In the genomic region with DNA sequence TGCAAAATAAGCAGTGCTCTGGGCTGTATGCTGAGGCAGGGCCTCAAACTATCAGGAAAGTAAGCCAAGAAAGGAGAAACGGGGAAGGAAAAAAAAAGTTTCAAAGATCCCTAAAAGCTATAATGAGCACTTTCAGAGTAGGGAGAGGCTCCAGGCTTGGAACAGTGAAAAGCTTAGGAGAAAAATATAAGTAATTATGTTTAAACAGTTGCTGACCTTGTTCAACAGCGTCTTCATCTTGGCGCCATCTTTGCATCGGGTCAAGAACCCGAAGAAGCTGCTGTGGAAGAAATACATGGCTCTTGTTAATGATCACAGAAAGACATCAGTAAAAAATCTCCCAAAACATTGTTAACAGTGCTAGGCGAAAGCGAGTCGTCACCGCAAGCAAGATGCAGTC, we compare ENCODE assay signal across 8 mouse cellular contexts. TPM values are rescaled to one million over a fixed set of nuclear protein-coding genes. Genes with fewer than 3 reads are reported as not detected.
DNase-seq lines count a peak whose midpoint lies in the region; ATAC-seq lines count a peak whose summit lies in the region.

No protein-coding gene starts in this region.

- H3K27me3 ChIP-seq in kidney, embryonic 15.5 days, result no peaks in the 10 kb centered on the region
- H3K27me3 ChIP-seq in hindbrain, embryonic 11.5 days (ENCODE audit: control insufficient read depth, insufficient read depth, low read length), result no peaks in the 10 kb centered on the region

- peak overlapping the region; percentile 75 for H3K27ac ChIP-seq in kidney, embryonic 15.5 days
- peak overlapping the region; percentile 51; the same call in 1 of the 2 replicates for H3K27ac ChIP-seq in hindbrain, embryonic 11.5 days (ENCODE audit: low read depth, low read length)

- H3K9ac ChIP-seq in kidney, embryonic 15.5 days, result 0 out of 2 replicates have a peak overlapping the region, but pooled peaks have one; percentile 21
- peak overlapping the region; percentile 44; the same call in 1 of the 2 replicates for H3K9ac ChIP-seq in hindbrain, embryonic 11.5 days (ENCODE audit: low read depth, low read length)

- 0% methylated on average over 8 of the region's 9 CpGs for WGBS in kidney, embryonic 15.5 days
- WGBS in hindbrain, embryonic 11.5 days, result 0% methylated on average over 7 of the region's 9 CpGs

- ATAC-seq in kidney, embryonic 15.5 days (replicated peaks; ENCODE audit: low FRiP score), result no peak; the same call in 1 of the 2 replicates
- ATAC-seq in hindbrain, embryonic 11.5 days (ENCODE audit: low FRiP score), result no peak
- peak; percentile 9; the same call in 1 of the 2 replicates for ATAC-seq in megakaryocyte-erythroid progenitor cell, adult 5-6 weeks (replicated peaks; ENCODE audit: low FRiP score, low TSS enrichment, poor library complexity, severe bottlenecking)

- intact Hi-C loops in left cerebral cortex, postnatal 36 days (cut with DNase I), result no loop called here

- H3K4me3 ChIP-seq in kidney, embryonic 15.5 days (replicated peaks), result peak overlapping the region; percentile 47
- peak overlapping the region; percentile 36 for H3K4me3 ChIP-seq in hindbrain, embryonic 11.5 days (ENCODE audit: low read depth, low read length)

- no peak for DNase-seq in kidney, postnatal 14 days
- peak; percentile 15 for DNase-seq in c-Kit-positive CD71-positive TER-119-positive erythroid progenitor cells, embryonic 14.5 days (ENCODE audit: low spot score)
- no peak for DNase-seq in hindbrain, embryonic 11.5 days (ENCODE audit: low spot score)
- DNase-seq in B cell, adult 2 months, result no peak
- no peak for DNase-seq in urinary bladder, postnatal 10 days (ENCODE audit: low spot score)
- DNase-seq in left cerebral cortex, postnatal 36 days (ENCODE audit: low spot score in 2 of 2), result no peak

- H3K4me1 ChIP-seq in kidney, embryonic 15.5 days, result no peaks in the 10 kb centered on the region
- no peaks in the 10 kb centered on the region for H3K4me1 ChIP-seq in hindbrain, embryonic 11.5 days (replicated peaks; ENCODE audit: control insufficient read depth, insufficient read depth, low read length)

- H3K4me2 ChIP-seq in kidney, embryonic 15.5 days, result peak overlapping the region; percentile 42
- peak overlapping the region; percentile 21; the same call in 1 of the 2 replicates for H3K4me2 ChIP-seq in hindbrain, embryonic 11.5 days (replicated peaks; ENCODE audit: low read depth, low read length)

- H3K9me3 ChIP-seq in kidney, embryonic 15.5 days (replicated peaks), result no peaks in the 10 kb centered on the region
- H3K9me3 ChIP-seq in hindbrain, embryonic 11.5 days (ENCODE audit: control insufficient read depth, low read length), result no peaks in the 10 kb centered on the region

- no peaks in the 10 kb centered on the region for H3K36me3 ChIP-seq in kidney, embryonic 15.5 days
- no peaks in the 10 kb centered on the region for H3K36me3 ChIP-seq in hindbrain, embryonic 11.5 days (ENCODE audit: control insufficient read depth, insufficient read depth, low read length)

RNA-seq across cellular contexts. Expression of a gene that starts 0.6 kb away (rescaled TPM):
- 14.4 and 17.3 TPM in 2 replicates for polyA plus RNA-seq in kidney, embryonic 15.5 days (2015; fragmentation: Nextera tagmentation; extraction: Ambion mirVana)
- polyA plus RNA-seq in hindbrain, embryonic 11.5 days (2014; fragmentation: Nextera tagmentation; extraction: Ambion mirVana), result 10.6 and 16.1 TPM in 2 replicates
- total RNA-seq in megakaryocyte-erythroid progenitor cell, adult 5-6 weeks (2014; fragmentation: Nextera tagmentation), result 35.6 and 52.6 TPM in 2 replicates
- 37.6 and 50.1 TPM in 2 replicates for total RNA-seq in megakaryocyte-erythroid progenitor cell, adult 5-6 weeks (2017)
- 10 to 100 TPM in 1 of 2 experiments, not detected in 1; 31.1 TPM for total RNA-seq in left cerebral cortex, postnatal 36 days (2021)

RNA-seq across cellular contexts. Expression of a gene that starts 41.5 kb away (rescaled TPM):
- 25.0 and 29.8 TPM in 2 replicates for polyA plus RNA-seq in kidney, embryonic 15.5 days (2015; fragmentation: Nextera tagmentation; extraction: Ambion mirVana)
- 12.4 and 19.6 TPM in 2 replicates for polyA plus RNA-seq in hindbrain, embryonic 11.5 days (2014; fragmentation: Nextera tagmentation; extraction: Ambion mirVana)
- total RNA-seq in megakaryocyte-erythroid progenitor cell, adult 5-6 weeks (2014; fragmentation: Nextera tagmentation), result 26.1 and 31.7 TPM in 2 replicates
- 56.9 and 74.6 TPM in 2 replicates for total RNA-seq in megakaryocyte-erythroid progenitor cell, adult 5-6 weeks (2017)
- total RNA-seq in left cerebral cortex, postnatal 36 days (2021), result 10 to 100 TPM in 1 of 2 experiments, not detected in 1; 47.3 TPM
